Mouse (Mus musculus): ENCODE data around the gene Ift74.

Gene Ift74

DNA sequence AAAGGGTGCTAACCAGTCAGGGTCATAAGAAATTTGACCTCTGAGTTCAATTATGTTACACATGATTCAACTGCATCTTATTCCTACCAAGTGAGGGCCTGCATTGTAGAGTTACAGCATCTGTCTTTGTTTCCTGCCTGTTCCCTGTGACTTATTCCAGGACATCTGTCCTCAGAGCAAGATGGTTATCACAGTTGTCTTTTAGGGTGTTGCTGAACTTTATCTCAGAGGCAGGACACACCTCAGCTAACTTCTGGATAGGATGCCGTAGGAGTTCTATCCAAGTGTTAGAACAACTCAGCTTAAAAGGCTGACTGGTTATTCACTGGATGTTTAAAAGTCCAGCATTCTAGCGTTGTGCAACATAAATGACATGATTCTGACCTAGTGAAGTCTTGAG, 77.9 kb downstream of the Ift74 start:
- DNase-seq (ENCODE audit: low spot score in 2 of 2), result no peak

DNA sequence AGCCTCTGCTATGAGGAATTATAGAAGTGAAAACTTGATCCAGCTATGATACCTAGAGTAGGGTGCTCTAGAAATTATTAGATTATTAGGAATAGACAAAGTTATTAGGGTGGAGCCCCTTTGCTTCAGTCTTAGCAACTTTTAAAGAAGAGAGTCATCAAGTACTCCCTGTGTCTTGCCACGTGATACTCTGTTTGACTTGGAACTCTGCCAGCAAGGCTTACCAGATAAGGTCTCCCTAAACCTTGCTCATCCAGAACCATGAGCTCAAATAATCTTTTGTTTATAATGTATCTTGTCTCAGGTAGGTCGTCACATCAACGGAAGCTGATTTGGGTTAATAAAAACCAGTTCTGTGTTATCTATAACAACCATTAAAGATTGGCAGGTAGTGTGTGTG, 82.1 kb downstream of the Ift74 start:
- DNase-seq (ENCODE audit: low spot score in 2 of 2), result no peak

DNA sequence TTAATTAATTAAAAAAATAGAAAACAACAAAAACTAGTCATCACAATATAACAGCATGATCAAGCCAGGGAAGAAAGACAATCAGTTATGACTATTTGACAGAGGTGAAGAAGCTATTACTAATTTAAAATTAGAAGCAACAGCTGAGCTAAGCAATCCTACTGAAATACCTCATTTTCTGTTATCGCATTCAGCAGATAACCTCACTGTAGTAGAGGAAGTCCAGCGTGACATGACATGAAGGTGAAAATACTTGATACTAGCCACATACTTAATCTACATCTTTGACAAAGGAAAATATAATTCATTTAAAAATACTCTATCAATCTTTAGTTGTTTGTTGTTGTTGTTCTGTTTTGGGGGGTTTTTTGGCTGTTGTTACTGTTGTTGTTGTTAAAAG, 96.7 kb downstream of the Ift74 start:
- DNase-seq (ENCODE audit: low spot score in 2 of 2), result no peak

DNA sequence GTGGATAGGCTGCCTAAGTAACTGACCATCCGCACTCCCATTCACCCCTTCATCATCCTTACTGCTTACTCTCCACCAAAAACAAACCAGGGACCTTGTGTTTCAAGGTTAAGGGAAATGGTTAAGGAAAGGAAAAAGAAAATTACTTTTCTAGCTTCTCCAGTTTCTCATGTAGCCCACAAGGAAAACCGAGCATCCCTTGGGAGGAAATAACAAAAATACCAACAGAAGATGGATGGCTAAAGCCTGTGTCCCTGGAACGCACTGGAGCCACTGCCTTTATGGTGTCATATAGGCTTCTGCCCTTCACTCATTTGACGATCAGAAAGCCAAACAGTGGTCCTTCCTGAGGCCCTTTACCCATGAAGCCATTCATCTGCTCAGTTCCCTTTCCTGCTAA, 97.1 kb downstream of the Ift74 start:
- DNase-seq (ENCODE audit: low spot score in 2 of 2), result no peak

DNA sequence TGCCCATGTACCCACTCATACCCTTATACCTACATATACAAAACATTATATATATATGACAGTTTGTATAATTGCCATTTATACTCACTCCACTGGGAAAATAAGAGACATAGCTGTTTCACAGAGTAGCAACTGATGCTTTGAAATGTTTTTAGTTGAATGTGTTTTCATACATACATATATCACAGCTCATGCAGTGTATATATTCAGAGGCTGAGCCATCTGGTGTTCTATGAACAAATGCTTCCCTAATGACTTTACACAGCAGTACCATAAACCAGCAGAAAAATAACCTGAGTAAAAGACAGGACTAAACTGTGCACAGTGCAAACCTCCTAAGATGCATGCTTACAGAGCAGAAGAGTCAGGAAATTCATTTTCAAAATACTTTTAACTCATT, 99.5 kb downstream of the Ift74 start:
- no peak for DNase-seq (ENCODE audit: low spot score in 2 of 2)

DNA sequence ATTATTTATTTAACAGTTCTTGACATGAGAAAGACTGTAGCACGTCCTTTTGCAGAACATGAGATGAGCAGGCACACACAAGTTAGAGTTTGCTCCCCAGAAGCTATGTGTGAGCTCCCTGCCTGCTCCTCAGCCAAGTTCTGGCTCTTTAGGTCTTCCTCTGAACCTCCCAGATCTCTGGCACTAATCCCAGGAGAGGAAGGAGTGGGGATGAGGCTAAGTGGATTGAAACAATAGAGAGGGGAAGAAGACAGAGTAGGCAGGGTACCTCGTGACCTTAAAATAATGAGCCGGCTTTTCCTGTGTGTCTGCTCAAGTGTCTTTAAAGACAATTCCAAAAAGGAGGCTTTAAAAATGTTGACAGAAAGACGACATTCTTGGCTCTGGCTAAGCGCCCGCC, 100.9 kb downstream of the Ift74 start:
- DNase-seq (ENCODE audit: low spot score in 2 of 2), result no peak

DNA sequence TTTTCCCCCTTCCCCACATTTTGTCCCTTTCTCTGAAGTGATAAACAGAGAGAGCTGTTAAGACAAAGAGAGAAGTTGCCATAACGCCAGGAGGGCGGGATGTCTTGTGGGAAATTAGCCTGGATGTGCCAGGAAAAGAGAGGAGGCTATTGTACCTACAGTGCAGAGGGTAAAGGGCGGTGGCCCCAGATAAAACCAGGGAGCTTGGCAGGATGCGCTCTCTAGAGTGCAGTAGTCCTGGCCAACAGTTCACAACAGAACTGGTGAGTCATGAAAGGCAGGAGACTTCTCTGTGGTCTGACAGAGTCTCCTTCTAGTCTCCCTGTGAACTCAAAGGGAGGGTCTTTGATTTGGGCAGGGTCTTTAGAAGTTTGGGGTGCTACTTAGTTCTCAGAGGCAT, 111.5 kb downstream of the Ift74 start:
- no peak for DNase-seq (ENCODE audit: low spot score in 2 of 2)

DNA sequence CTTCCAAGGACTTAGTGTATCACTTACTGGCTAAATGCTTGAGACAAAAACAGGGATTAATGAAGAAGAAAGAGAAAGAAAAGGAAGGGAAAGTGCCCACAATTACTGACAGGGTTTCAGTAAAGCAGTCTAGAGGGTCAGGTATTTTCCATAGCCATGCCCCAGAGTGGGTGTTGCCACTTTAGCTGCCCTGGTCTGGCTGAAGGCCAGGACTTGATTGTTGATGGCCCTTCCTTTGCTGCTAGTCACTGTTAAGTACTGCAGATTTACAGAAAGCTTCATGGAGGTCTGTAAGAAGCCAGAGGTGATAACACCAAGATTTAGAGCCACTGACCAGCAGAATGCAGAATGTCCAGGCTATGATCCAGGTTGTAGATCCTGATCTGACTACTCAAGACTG, 118.4 kb downstream of the Ift74 start:
- DNase-seq (ENCODE audit: low spot score in 2 of 2), result no peak

DNA sequence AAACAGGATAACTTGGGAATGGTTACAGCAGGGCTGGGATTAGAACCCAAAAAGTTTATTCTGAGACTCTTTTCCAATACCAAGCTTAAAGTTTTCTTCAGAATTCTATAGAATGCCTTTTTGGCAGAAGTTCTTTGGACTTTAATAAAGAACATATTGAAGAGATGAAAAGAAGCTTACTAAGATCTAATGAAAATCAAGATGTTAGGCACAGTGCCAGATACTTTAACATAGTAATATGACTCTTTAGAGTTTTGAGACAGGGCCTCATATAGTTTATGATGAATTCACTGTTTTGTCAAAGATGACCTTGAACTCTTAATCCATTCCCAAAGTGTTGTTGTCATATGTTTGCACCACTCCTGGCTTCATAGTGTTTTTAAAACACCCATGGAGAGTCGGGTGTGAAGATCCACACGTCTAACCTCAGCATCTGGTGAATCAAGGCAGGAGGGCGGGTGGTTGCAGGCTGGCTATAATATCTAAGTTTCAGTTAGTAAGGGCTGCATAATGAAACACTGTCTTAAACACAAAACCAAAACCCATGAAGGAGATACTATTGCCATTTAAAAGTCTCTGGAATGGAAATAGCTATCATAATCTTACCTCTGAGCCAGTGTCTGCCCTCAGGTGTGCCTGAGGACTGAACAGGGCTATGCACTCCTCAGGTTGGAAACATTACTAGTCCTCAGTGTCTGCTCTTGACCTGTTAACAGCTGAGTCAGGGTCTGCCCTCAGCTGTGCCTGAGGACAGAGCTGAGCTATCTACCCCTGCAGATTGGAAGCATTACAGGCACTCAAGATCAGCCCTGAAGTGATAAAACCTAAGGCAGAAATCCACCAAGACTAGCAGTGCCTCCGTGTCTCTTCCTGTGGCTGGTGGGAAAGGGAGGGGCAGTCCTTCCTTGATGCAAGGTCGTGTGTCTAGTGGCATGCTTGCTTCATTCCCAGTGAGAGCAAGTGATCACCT, 123.3 kb downstream of the Ift74 start:
- DNase-seq (ENCODE audit: low spot score in 2 of 2), result no peak

DNA sequence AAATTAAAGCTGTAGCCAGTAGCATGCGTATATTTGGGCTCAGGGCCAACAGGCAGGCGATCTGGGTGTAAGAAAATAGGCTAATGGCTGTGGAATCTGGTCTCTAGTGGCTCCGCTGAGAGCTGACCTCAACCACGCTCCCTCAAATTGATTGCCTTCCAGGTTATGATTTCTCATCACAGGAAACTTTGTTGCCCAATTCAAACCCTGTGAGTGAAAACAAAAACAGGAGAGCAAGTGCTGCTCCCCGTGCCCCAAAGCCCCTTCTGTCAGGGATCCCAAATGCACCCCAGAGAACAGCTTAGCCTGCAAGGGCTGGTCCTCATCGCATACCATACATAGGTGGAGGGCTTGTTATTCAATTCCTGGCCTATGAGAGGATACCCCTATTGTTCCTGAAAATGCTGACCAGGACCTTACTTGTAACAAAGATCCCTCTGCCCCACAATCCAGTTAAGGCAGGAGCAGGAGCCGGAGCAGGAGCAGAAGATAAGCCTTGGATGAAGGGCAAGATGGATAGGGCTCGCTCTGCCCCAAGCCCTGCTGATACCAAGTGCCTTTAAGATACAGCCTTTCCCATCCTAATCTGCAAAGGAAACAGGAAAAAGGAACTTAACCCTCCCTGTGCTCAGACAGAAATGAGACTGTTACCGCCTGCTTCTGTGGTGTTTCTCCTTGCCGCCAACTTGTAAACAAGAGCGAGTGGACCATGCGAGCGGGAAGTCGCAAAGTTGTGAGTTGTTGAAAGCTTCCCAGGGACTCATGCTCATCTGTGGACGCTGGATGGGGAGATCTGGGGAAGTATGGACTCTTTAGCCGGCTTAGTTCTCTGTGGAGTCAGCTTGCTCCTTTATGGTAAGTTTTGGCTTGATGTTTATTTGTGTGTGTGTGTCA, 124.8 kb downstream of the Ift74 start, which contains the start of gene Tek:
TSS of gene Tek (plus strand) at position 452 of the 894 bp plus-strand sequence.
- DNase-seq (ENCODE audit: low spot score in 2 of 2), result no peak

DNA sequence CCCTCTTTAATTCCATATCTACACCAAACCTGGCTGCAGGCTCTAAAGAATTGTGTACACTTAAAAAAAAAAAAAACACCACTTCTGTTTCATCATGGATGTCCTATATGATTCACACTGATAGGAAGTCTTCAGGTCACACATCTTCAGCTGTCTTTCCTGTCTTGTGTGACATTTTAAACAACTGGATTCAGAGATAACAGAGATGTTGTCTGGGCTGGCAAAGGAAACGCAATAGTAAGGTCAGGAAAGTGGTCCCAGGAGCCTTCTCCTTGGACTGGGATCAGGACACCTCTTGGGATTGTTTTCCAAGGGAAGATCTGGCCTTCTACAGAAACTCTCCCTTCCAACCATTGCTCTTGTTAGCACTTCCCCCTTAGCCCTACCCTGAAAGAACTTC, 127.5 kb downstream of the Ift74 start:
- DNase-seq (ENCODE audit: low spot score in 2 of 2), result no peak

Data from spleen, postnatal 14 days (tissue).